Mouse (Mus musculus): ENCODE measurements around the gene Tnn. TPM values are rescaled to one million over a fixed set of nuclear protein-coding genes. Genes with fewer than 3 reads are reported as not detected.

Tnn gene
- polyA plus RNA-seq, 1 experiment from 2014 or later: 0.15 TPM

GRCm38 (mm10) chr1:160047481-160047931 lies 105.9 kb downstream of the Tnn start:
- no peaks in the 10 kb centered on the region for H3K9me3 ChIP-seq (ENCODE audit: control insufficient read depth, low read length)
- 93% methylated on average over 7 of the region's 7 CpGs for WGBS
- no peaks in the 10 kb centered on the region for H3K36me3 ChIP-seq (ENCODE audit: control insufficient read depth, insufficient read depth)
- H3K4me2 ChIP-seq (ENCODE audit: low read length): no peak overlapping the region
- no peak overlapping the region for H3K9ac ChIP-seq (replicated peaks; ENCODE audit: low read depth, low read length)
- no peak for ATAC-seq
- no peak overlapping the region for H3K27ac ChIP-seq (ENCODE audit: low read length)
- no peak overlapping the region for H3K4me3 ChIP-seq (replicated peaks; ENCODE audit: low read length)
- peaks cover 7% of the 10 kb centered on the region for H3K4me1 ChIP-seq (replicated peaks; ENCODE audit: control insufficient read depth, insufficient read depth, low read length)
- no peaks in the 10 kb centered on the region for H3K27me3 ChIP-seq (replicated peaks; ENCODE audit: control insufficient read depth, insufficient read depth, low read length)

- 85% methylated on average over 4 of the region's 4 CpGs for WGBS
- no peak for ATAC-seq
- H3K4me3 ChIP-seq (replicated peaks; ENCODE audit: low read length): no peak overlapping the region
Observed at GRCm38 (mm10) chr1:160046786-160047185, 106.6 kb downstream of the Tnn start.

GRCm38 (mm10) chr1:160045971-160046370 lies 107.4 kb downstream of the Tnn start:
- no peak overlapping the region for H3K27ac ChIP-seq (ENCODE audit: low read length)

More at GRCm38 (mm10) chr1:160046786-160047185, 106.6 kb downstream of the Tnn start:
- Histone ChIP-seq H3K4me2 (ENCODE audit: low read length) (no peak overlapping the region), H3K4me1 (replicated peaks; ENCODE audit: control insufficient read depth, insufficient read depth, low read length) (peaks cover 7% of the 10 kb centered on the region), H3K27me3 (replicated peaks; ENCODE audit: control insufficient read depth, insufficient read depth, low read length) (no peaks in the 10 kb centered on the region), H3K9me3 (ENCODE audit: control insufficient read depth, low read length) (no peaks in the 10 kb centered on the region), H3K27ac (ENCODE audit: low read length) (no peak overlapping the region), H3K9ac (replicated peaks; ENCODE audit: low read depth, low read length) (no peak overlapping the region), H3K36me3 (ENCODE audit: control insufficient read depth, insufficient read depth) (no peaks in the 10 kb centered on the region)

GRCm38 (mm10) chr1:160045056-160045715 lies 108.2 kb downstream of the Tnn start:
- H3K4me3 ChIP-seq (replicated peaks; ENCODE audit: low read length): peak overlapping the region; percentile 31
- ATAC-seq: no peak
- no peaks in the 10 kb centered on the region for H3K9me3 ChIP-seq (ENCODE audit: control insufficient read depth, low read length)
- no peak overlapping the region for H3K27ac ChIP-seq (ENCODE audit: low read length)
- H3K4me1 ChIP-seq (replicated peaks; ENCODE audit: control insufficient read depth, insufficient read depth, low read length): peaks cover 7% of the 10 kb centered on the region
- H3K36me3 ChIP-seq (ENCODE audit: control insufficient read depth, insufficient read depth): no peaks in the 10 kb centered on the region
- no peak overlapping the region for H3K9ac ChIP-seq (replicated peaks; ENCODE audit: low read depth, low read length)
- no peaks in the 10 kb centered on the region for H3K27me3 ChIP-seq (replicated peaks; ENCODE audit: control insufficient read depth, insufficient read depth, low read length)
- 71% methylated on average over 3 of the region's 3 CpGs for WGBS
- peak overlapping the region; percentile 62; the same call in 1 of the 2 replicates for H3K4me2 ChIP-seq (ENCODE audit: low read length)

More at GRCm38 (mm10) chr1:160045971-160046370, 107.4 kb downstream of the Tnn start:
- WGBS: 76% methylated on average over 5 of the region's 5 CpGs
- Histone ChIP-seq H3K4me2 (ENCODE audit: low read length) (no peak overlapping the region), H3K9ac (replicated peaks; ENCODE audit: low read depth, low read length) (no peak overlapping the region), H3K36me3 (ENCODE audit: control insufficient read depth, insufficient read depth) (no peaks in the 10 kb centered on the region), H3K4me3 (replicated peaks; ENCODE audit: low read length) (no peak overlapping the region), H3K27me3 (replicated peaks; ENCODE audit: control insufficient read depth, insufficient read depth, low read length) (no peaks in the 10 kb centered on the region), H3K9me3 (ENCODE audit: control insufficient read depth, low read length) (no peaks in the 10 kb centered on the region), H3K4me1 (replicated peaks; ENCODE audit: control insufficient read depth, insufficient read depth, low read length) (peaks cover 7% of the 10 kb centered on the region)
- no peak for ATAC-seq

GRCm38 (mm10) chr1:160044237-160045021 lies 109.0 kb downstream of the Tnn start, which contains the start of gene 4930523C07Rik:
4930523C07Rik (plus strand) TSS chr1:160044382.
- Histone ChIP-seq H3K9me3 (ENCODE audit: control insufficient read depth, low read length) (no peaks in the 10 kb centered on the region), H3K36me3 (ENCODE audit: control insufficient read depth, insufficient read depth) (no peaks in the 10 kb centered on the region), H3K9ac (replicated peaks; ENCODE audit: low read depth, low read length) (peak within 1 kb of the TSS; percentile 40; the same call in 1 of the 2 replicates), H3K4me3 (replicated peaks; ENCODE audit: low read length) (peak within 1 kb of the TSS; percentile 31), H3K4me1 (replicated peaks; ENCODE audit: control insufficient read depth, insufficient read depth, low read length) (peaks cover 7% of the 10 kb centered on the region), H3K27ac (ENCODE audit: low read length) (no peak within 1 kb of the TSS), H3K4me2 (ENCODE audit: low read length) (peak within 1 kb of the TSS; percentile 62), H3K27me3 (replicated peaks; ENCODE audit: control insufficient read depth, insufficient read depth, low read length) (no peaks in the 10 kb centered on the region)
- ATAC-seq: peak; percentile 59; the same call in 1 of the 2 replicates
- 2% methylated on average over 33 of the region's 33 CpGs for WGBS

- no peak overlapping the region for H3K4me2 ChIP-seq (ENCODE audit: low read length)
- H3K4me3 ChIP-seq (replicated peaks; ENCODE audit: low read length): no peak overlapping the region
- H3K27me3 ChIP-seq (replicated peaks; ENCODE audit: control insufficient read depth, insufficient read depth, low read length): no peaks in the 10 kb centered on the region
- WGBS: 92% methylated on average over 13 of the region's 13 CpGs
- no peaks in the 10 kb centered on the region for H3K36me3 ChIP-seq (ENCODE audit: control insufficient read depth, insufficient read depth)
- no peaks in the 10 kb centered on the region for H3K9me3 ChIP-seq (ENCODE audit: control insufficient read depth, low read length)
- H3K4me1 ChIP-seq (replicated peaks; ENCODE audit: control insufficient read depth, insufficient read depth, low read length): peaks cover 7% of the 10 kb centered on the region
- H3K9ac ChIP-seq (replicated peaks; ENCODE audit: low read depth, low read length): no peak overlapping the region
- no peak overlapping the region for H3K27ac ChIP-seq (ENCODE audit: low read length)
- no peak for ATAC-seq
Observed at GRCm38 (mm10) chr1:160043271-160043975, 110.0 kb downstream of the Tnn start.

- no peak overlapping the region for H3K9ac ChIP-seq (replicated peaks; ENCODE audit: low read depth, low read length)
- H3K4me1 ChIP-seq (replicated peaks; ENCODE audit: control insufficient read depth, insufficient read depth, low read length): peaks cover 7% of the 10 kb centered on the region
- 83% methylated on average over 7 of the region's 7 CpGs for WGBS
- no peak overlapping the region for H3K4me2 ChIP-seq (ENCODE audit: low read length)
- no peaks in the 10 kb centered on the region for H3K9me3 ChIP-seq (ENCODE audit: control insufficient read depth, low read length)
- no peaks in the 10 kb centered on the region for H3K36me3 ChIP-seq (ENCODE audit: control insufficient read depth, insufficient read depth)
- no peak for ATAC-seq
- no peaks in the 10 kb centered on the region for H3K27me3 ChIP-seq (replicated peaks; ENCODE audit: control insufficient read depth, insufficient read depth, low read length)
- H3K4me3 ChIP-seq (replicated peaks; ENCODE audit: low read length): no peak overlapping the region
- H3K27ac ChIP-seq (ENCODE audit: low read length): no peak overlapping the region
Observed at GRCm38 (mm10) chr1:160042351-160042750, 111.0 kb downstream of the Tnn start.

GRCm38 (mm10) chr1:160041264-160041775 lies 112.1 kb downstream of the Tnn start:
- WGBS: 94% methylated on average over 7 of the region's 7 CpGs
- Histone ChIP-seq H3K27me3 (replicated peaks; ENCODE audit: control insufficient read depth, insufficient read depth, low read length) (no peaks in the 10 kb centered on the region), H3K9ac (replicated peaks; ENCODE audit: low read depth, low read length) (no peak overlapping the region), H3K36me3 (ENCODE audit: control insufficient read depth, insufficient read depth) (no peaks in the 10 kb centered on the region), H3K4me3 (replicated peaks; ENCODE audit: low read length) (no peak overlapping the region), H3K4me1 (replicated peaks; ENCODE audit: control insufficient read depth, insufficient read depth, low read length) (peaks cover 7% of the 10 kb centered on the region), H3K9me3 (ENCODE audit: control insufficient read depth, low read length) (no peaks in the 10 kb centered on the region), H3K27ac (ENCODE audit: low read length) (no peak overlapping the region), H3K4me2 (ENCODE audit: low read length) (no peak overlapping the region)
- ATAC-seq: no peak
